Comparison of ENCODE assay signal across 8 mouse cellular contexts in the genomic region with DNA sequence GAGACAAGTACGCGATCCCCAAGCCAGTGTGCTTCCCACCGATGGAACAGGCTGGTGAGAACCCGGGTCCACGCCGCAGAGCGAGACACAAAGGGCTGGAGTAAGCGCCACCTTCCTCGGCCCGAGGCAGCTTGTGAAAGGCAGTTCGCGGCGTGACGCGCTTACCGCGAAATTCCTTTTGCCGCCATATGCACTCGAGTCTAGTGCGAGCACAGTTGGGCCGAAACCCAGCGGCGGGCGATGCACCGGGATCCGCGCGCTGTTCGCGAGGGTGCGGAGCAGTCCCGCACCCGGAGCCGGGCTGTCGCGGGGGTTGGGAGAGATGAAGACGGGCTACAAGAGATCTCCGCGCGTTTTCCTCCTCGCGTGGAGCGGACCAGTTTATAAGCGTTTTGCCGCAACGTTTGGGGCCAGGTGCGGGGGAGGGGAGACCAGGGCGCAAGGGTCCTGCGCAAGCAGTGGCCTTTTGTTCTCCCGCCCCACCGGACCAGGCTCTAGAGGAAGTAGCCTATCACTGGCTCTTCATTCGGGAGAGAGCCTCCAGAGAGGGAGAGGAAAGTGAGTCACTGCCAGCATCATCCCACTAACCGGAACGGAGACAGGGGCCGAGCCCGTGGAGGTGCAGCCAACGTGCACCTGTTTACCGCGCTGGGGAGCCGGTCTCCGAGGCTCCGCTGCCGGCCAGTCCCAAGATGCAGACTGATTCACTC. TPM values are rescaled to one million over a fixed set of nuclear protein-coding genes. Genes with fewer than 3 reads are reported as not detected.
DNase-seq lines count a peak whose midpoint lies in the region; ATAC-seq lines count a peak whose summit lies in the region.

No protein-coding gene starts in this region.

- H3K4me2 ChIP-seq in forebrain, embryonic 14.5 days (ENCODE audit: low read length): peak overlapping the region; percentile 74
- H3K4me2 ChIP-seq in hindbrain, embryonic 12.5 days (replicated peaks): peak overlapping the region; percentile 63

- peak overlapping the region; percentile 84 for H3K4me3 ChIP-seq in forebrain, embryonic 14.5 days (ENCODE audit: low read depth, low read length)
- H3K4me3 ChIP-seq in hindbrain, embryonic 12.5 days: peak overlapping the region; percentile 88
- H3K4me3 ChIP-seq in macrophage (ENCODE audit: inconsistent target): peak overlapping the region; percentile 91

- H3K36me3 ChIP-seq in forebrain, embryonic 14.5 days (ENCODE audit: control insufficient read depth, insufficient read depth, low read length): peaks cover 18% of the 10 kb centered on the region
- H3K36me3 ChIP-seq in hindbrain, embryonic 12.5 days: peaks cover 13% of the 10 kb centered on the region
- no peaks in the 10 kb centered on the region for H3K36me3 ChIP-seq in macrophage (ENCODE audit: inconsistent target)

- no peaks in the 10 kb centered on the region for H3K9me3 ChIP-seq in forebrain, embryonic 14.5 days (replicated peaks; ENCODE audit: control insufficient read depth, low read length)
- no peaks in the 10 kb centered on the region for H3K9me3 ChIP-seq in hindbrain, embryonic 12.5 days (replicated peaks)

- H3K79me2 ChIP-seq in macrophage (ENCODE audit: inconsistent target): peaks cover 56% of the 10 kb centered on the region

- under 1% methylated on average over 63 of the region's 63 CpGs for WGBS in forebrain, embryonic 14.5 days
- WGBS in hindbrain, embryonic 12.5 days: under 1% methylated on average over 63 of the region's 63 CpGs
- under 1% methylated on average over 63 of the region's 63 CpGs for WGBS in macrophage (ENCODE audit: missing documents)

- no peaks in the 10 kb centered on the region for H3K27me3 ChIP-seq in forebrain, embryonic 14.5 days (replicated peaks; ENCODE audit: control insufficient read depth, insufficient read depth, low read length)
- no peaks in the 10 kb centered on the region for H3K27me3 ChIP-seq in hindbrain, embryonic 12.5 days

- ATAC-seq in forebrain, embryonic 14.5 days: peak; percentile 54
- peak; percentile 76 for ATAC-seq in hindbrain, embryonic 12.5 days (ENCODE audit: low FRiP score)

- peak overlapping the region; percentile 100 for H3K27ac ChIP-seq in forebrain, embryonic 14.5 days (ENCODE audit: low read depth, low read length)
- H3K27ac ChIP-seq in hindbrain, embryonic 12.5 days: peak overlapping the region; percentile 100
- H3K27ac ChIP-seq in macrophage: peak overlapping the region; percentile 84

- H3K9ac ChIP-seq in forebrain, embryonic 14.5 days (ENCODE audit: low read length): peak overlapping the region; percentile 100
- peak overlapping the region; percentile 99 for H3K9ac ChIP-seq in hindbrain, embryonic 12.5 days

- peak; percentile 86 for DNase-seq in Muller cell, postnatal 12 days (ENCODE audit: inconsistent ontology term)
- DNase-seq in cerebellum, adult 11-12 months: peak; percentile 81
- peak; percentile 83 for DNase-seq in forebrain, embryonic 14.5 days (ENCODE audit: low spot score)
- peak; percentile 51 to 61 for DNase-seq in left cerebral cortex, adult 8-10 months (ENCODE audit: low spot score in 2 of 2)
- peak; percentile 86 for DNase-seq in retina, postnatal 1 day
- DNase-seq in thymus, postnatal 36 days: peak; percentile 72 to 74

- peaks cover 19% of the 10 kb centered on the region for H3K4me1 ChIP-seq in forebrain, embryonic 14.5 days (ENCODE audit: control insufficient read depth, insufficient read depth, low read length)
- H3K4me1 ChIP-seq in hindbrain, embryonic 12.5 days: peaks cover 26% of the 10 kb centered on the region

RNA-seq across cellular contexts. Expression of gene Slc38a1, which starts 1.4 kb away (rescaled TPM):
- 100 and 129 TPM in 2 replicates for polyA plus RNA-seq in forebrain, embryonic 14.5 days (2014; fragmentation: Nextera tagmentation; extraction: Ambion mirVana)
- 152 and 155 TPM in 2 replicates for polyA plus RNA-seq in hindbrain, embryonic 12.5 days (2016; fragmentation: Nextera tagmentation; extraction: Ambion mirVana)
- total RNA-seq in left cerebral cortex, adult 8-10 months (2022): 100 to 1,000 TPM; 104 to 111 (median 110) TPM
- 1,000 to 10,000 TPM in 1 of 26 experiments, 100 to 1,000 TPM in 14, 10 to 100 TPM in 11; 65.8 to 1,056 (median 152) TPM for total RNA-seq in macrophage (2018; cell fraction: chromatin; rRNA removed)
- 100 to 1,000 TPM in 2 of 26 experiments, 10 to 100 TPM in 24; 32.3 to 169 (median 53.6) TPM for total RNA-seq in macrophage (2018; cell fraction: cytosol; rRNA removed)
- 100 to 1,000 TPM in 18 of 26 experiments, 10 to 100 TPM in 8; 75.5 to 593 (median 137) TPM for total RNA-seq in macrophage (2018; cell fraction: nucleus; rRNA removed)
- polyA plus RNA-seq in macrophage (2018): 34.2 to 43.0 TPM (median 36.4 TPM) in 3 replicates

RNA-seq across cellular contexts. Expression of gene Slc38a2, which starts 58.3 kb away (rescaled TPM):
- 142 and 195 TPM in 2 replicates for polyA plus RNA-seq in forebrain, embryonic 14.5 days (2014; fragmentation: Nextera tagmentation; extraction: Ambion mirVana)
- polyA plus RNA-seq in hindbrain, embryonic 12.5 days (2016; fragmentation: Nextera tagmentation; extraction: Ambion mirVana): 184 and 192 TPM in 2 replicates
- total RNA-seq in left cerebral cortex, adult 8-10 months (2022): 10 to 100 TPM; 81.1 to 86.9 (median 83.9) TPM
- total RNA-seq in macrophage (2018; cell fraction: chromatin; rRNA removed): 100 to 1,000 TPM in 9 of 26 experiments, 10 to 100 TPM in 17; 12.5 to 208 (median 81.7) TPM
- 10 to 100 TPM; 11.6 to 70.8 (median 26.9) TPM for total RNA-seq in macrophage (2018; cell fraction: cytosol; rRNA removed)
- 100 to 1,000 TPM in 13 of 26 experiments, 10 to 100 TPM in 13; 44.0 to 189 (median 105) TPM for total RNA-seq in macrophage (2018; cell fraction: nucleus; rRNA removed)
- polyA plus RNA-seq in macrophage (2018): 7.9 to 34.0 TPM (median 16.4 TPM) in 3 replicates

Comparison
In these comparisons a context has a peak if more than half of its experiments do, and no peak if none do; other contexts are left out.
1. Peak in every context shown above with its lines: DNase-seq, ATAC-seq, H3K4me3 ChIP-seq and H3K27ac ChIP-seq.